Mouse (Mus musculus) spleen, postnatal 14 days (tissue): ENCODE results near the gene Prrc2b.

ENCODE experiments used
- DNase-seq, 2 experiments: peaks; one replicate each; pipeline ENCODE4 v3.0.0; 2021 to 2022; ENCODE audit warnings: low spot score in 2 of 2

Gene Prrc2b

DNA sequence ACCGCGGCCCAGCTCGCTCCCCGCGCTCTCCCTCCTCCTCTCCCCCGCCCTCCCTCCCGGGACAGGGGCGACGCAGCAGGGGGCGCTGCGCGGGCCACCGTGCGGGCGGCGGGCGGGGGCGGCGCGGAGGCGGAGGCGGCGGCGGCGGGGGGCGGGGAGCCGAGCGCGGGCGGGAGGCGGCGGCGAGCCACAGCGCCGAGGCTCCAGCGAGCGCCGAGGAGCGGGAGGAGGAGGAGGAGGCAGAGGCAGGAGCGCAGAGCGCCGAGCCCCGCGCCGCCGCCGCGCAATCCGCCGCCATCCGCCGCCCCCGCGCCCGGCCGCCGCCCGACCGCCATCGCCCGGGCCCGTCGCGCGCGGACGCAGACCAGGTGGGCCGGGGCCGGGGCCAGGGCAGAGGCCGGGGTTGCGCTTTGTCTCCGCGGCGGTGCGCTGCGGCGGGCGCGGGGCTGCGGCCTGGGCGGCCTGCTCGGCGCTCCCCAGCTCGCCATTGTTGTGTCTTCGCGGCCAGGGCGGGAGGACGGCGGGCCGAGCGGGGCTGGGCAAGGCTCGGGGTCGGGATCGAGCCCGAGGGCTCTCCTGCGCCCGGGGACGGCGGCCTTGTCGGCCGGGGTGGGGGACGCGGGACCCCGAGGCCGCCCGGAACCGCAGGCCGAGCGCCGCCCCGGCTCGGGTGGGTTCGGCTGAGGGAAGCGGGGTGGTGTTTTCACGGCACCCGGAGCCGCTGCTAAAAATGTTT lies at the start of gene Prrc2b:
Gene Prrc2b (plus strand): TSS at position 159 of the 736 bp plus-strand sequence.
- DNase-seq, result peak; percentile 52 to 60

DNA sequence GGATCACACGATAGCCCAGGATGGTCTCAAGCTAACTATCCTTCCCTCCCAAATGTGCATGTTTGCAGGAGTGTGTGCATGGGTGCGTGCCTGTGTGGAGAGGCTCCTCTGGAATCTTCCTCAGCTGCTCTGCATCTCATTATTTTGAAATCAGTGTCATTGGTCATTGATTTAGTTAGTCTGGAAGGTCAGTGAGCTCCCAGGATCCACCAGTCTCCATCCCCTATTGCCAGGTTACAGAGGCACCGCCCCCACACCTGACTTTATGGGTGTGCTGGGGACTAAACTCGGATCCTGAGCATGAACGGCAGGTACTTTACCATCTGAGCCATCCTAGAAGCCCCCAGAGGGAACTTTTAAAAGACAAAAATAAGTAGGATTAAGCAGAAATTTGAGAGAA lies 47.9 kb upstream of the Prrc2b start:
- DNase-seq, result no peak

DNA sequence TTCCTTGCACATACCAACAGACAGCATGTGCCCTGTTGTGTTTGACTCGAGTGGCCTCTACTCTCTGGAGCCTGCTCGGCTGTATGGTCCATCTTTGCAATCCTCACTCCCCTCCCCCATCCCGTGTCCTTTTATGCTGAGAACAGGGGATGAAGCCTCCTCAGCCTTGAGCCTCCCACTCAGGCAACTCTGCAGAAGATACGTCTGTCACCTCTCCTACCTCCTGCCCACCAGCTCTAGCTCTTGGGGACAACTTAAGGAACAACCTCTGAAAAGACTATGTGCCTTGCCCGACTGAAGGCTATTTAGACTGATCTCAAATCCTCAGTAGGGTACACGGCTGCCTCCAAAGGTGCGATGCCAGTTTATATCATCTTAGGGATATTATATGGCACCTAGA lies 47.3 kb upstream of the Prrc2b start:
- DNase-seq, result no peak

DNA sequence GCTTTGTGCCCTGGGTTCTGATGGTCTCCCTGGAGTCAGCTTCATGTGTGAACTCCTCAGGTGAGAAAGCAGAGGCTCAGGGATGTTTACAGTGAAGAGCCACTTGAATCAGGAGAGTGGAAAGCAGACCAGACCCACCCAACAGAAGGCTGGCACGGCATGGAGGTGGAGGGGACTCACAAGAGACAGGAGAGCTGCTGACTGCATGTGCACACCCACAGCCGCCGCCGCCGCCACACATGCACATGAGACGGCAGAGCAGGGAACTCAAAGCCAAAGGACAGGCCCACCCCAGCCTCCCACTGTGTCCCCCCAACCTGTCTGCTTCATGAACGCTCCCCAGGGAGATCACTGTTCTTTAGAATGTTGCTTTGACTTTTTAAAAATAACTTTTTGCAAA lies 46.8 kb upstream of the Prrc2b start:
- no peak for DNase-seq

DNA sequence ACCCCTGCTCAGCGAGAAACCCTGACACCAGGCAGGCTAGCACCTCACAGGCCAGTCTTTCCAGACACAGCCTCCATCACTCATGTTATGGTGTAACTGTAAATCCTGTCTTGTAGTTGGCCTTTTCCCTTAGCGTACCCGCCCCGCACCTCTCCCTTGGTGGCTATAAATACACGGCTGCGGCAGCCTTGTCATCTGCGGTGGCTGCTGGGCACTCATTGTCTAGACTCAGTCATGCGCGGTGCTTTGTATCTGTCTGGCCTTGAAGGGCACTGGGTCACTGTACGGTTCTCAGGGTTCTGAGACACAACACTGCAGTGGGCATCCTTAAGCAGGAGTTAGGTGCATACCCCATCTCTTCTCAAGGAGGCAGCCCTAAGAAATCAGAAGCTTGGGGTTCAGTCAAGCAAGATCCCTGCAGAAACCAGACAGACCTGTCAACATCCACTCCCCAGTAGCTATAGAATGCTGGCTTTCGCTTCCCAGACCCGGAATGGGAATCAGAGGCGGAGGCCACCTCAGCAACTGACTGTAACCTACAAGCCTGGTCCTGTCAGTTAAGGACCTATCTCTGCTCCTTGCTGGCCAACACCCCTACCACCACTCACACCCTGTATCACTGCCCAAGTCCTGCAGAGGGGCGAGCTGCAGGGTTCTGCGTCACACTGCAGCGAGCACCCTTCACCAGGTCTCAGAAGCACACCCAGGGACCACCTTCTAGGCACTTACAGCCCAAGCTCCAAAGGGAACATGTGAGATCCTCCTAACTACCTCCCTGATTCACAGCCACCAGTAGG lies 45.6 kb upstream of the Prrc2b start:
- DNase-seq, result no peak

DNA sequence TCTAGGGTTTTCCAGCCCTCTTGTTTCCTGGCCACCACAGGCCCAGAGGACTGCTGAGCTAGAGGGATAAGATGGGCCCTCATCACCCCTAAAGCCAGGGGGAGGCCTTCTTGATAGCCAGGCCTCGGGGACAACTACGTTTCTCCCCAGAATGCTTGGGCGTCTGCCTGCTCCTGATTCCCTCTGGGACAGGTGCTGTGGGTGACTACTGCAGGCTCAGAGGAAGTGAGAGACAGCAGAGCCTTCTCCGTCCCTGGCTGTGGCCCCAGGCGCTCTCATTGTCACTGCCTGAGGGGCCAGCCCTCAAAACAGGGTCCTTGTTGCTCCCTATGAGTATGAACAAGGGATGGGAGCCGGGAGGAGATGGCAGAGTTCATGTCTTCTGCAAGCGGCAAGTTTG lies 45.0 kb upstream of the Prrc2b start:
- no peak for DNase-seq

DNA sequence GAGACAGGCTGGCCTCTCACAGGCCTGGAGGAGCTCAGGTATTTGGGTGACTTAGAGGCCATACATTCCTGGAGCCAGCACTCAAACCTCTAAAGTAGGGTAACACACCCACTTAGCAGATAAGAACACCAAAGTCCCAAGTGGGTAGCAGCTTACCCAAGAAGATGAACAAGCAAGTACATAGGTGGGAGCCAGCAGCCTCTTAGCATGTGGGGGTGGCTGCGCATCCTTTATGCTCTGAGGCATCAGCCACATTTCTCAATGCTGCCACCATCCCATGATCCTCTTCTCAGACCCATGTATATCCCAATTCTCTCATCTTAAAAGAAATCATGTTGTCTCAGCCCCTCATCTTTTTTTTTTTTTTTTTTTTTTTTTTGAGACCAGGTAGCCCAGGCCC lies 39.6 kb upstream of the Prrc2b start:
- DNase-seq, result no peak

DNA sequence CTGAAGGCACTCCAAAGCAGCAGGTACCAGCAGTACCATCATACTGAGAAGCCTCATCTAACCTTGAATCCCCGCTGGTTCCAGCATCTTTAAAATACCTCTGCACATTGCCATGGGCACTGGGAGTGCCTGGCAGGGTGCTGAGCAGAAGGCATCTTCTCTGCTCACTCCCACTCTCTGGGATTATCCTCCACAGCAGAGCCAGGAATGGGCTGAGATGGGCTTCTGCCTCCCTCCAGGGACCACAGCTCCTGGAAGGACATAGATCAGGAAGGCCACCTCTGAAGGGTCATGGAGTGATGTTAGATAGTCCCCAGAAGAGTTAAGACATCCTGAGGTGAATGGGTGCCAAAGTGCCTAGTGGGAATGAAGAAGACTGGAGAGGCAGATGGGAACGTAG lies 38.3 kb upstream of the Prrc2b start:
- DNase-seq, result no peak

DNA sequence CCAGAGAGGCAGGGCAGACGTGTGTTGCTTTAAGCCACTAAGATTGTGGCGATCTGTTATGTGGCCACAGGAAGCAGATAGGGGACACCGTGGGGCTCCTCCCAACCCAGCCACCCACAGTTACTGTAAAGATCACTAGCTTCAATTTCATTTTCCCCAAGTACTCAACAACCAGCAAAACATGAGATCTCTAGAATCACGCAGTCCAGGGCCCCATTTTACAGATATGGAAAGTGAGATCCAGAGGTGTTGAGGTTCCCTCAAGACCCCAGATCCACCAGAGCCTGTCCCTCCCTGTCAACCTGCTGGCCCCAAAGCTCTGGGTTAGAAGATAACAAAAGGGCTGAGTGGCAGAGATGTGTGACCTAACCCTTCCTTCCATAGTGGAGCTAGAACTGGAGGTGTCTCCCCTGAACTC lies 35.0 kb upstream of the Prrc2b start:
- no peak for DNase-seq

DNA sequence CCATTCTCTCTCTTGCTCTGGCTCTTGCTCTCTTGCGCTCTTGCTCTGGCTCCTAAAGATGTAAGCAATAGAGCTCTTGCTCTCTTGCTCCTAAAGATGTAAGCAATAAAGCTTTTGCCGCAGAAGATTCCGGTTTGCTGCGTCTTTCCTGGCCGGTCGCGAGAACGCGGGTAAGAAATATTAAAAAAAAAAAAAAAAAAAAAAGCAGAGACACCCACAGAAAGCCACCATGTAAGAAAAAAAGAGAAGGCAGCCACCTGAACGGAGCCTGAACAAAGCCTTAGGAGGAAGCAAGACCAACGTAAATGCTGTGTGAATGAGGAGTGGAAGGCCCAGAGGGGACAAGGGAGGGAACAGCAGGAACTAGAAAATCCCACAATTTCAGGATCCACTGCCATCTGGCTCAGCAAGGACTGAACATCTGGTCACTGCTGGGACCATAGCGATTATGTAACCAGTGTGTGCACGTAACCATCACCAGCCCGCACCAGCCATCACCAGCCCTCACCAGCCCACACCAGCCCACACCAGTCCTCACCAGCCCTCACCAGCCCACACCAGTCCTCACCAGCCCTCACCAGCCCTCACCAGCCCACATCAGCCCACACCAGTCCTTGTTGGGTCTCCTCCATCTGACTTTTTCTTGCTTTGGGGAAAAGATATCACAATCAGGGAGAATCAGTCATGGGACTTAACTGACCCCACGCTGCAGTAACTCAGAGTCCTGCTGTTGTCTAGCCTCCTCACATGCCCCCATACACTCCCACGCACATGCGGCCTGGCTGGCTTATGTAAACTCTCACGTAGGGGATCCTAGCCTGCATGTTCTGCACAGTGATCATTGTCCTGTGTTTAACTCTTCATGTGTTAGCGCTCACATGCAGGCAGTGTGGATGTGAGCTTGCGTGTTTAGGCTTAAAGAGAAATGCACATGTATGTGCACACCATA lies 30.8 kb upstream of the Prrc2b start:
- no peak for DNase-seq

DNA sequence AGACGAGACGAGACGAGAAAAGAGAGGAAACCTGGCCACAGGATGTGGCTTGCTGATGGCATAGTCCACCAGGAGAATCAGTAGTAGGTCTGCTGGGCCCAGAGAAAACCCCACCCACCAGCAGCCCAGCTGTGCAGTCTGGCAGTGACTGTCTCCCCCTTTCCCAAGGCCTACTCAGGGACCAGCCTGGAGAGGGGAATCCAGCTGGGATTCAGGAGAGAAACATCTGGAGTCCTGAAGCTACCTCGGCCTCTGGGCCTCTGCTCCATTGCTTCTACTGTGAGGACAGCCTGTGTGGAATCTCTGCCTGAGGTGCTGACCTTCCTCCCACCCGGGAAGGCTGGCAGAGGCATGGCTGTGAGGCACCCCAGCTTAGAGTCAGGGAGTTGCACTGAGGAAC lies 29.7 kb upstream of the Prrc2b start:
- no peak for DNase-seq

DNA sequence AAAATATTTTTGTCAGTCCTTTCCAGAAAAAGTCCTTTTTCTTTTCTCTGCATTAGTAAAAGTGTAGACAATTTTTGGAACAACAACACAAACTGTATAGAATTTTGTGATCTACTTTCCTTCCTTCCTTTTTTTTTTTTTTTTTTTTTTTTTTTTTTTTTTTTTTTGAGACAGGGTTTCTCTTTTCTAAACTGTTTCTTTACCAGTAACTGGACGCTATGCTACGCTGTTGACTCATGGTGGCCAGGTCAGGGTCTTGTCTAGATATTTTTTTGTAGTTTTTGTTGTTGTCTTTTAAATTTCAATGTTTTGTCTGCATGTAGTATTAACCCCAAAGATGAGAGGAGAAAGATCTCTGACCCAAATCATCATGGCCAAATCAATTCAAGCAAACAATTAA lies 29.1 kb upstream of the Prrc2b start:
- no peak for DNase-seq

DNA sequence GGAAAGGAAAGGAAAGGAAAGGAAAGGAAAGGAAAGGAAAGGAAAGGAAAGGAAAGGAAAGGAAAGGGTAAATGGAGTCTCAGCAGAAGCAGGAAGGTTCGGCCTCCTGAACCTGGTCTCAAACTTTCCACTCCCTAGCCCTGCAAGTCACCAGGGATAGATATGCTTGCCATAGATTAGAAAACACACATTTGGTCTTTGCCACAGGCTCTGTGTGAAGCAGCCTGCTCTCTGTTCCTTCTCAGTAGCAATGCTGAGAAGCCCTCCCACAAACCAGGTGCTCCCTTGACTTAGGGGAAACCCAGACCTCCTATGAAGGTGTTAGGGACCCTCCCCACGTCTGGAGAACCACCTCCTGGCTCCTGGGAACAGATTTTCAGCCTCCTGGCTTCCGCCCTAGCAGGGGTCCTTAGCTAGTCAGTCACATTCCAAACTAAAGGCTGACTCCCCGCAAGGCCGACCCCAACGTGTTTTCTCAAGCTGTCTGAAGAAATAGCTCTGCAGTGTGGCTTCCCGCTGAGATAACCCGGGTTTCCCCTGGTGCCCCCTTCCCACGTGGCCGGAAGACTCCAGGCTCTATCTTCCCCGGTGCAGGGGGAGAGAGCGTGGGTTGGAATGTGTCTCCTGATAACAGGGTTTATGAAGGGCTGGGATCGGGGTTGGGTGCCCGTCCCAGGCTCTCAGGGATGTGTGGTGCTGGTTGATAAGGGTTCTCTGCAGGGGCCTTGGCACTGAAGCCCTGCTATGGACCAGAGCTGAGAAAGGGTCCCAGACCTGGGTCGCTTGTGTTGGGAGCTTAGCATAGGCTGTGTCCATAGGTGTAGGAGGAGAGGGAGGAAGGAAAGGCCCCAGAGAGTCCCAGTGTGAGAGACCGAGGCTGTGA lies 23.0 kb upstream of the Prrc2b start:
- DNase-seq, result peak; percentile 67 to 72

DNA sequence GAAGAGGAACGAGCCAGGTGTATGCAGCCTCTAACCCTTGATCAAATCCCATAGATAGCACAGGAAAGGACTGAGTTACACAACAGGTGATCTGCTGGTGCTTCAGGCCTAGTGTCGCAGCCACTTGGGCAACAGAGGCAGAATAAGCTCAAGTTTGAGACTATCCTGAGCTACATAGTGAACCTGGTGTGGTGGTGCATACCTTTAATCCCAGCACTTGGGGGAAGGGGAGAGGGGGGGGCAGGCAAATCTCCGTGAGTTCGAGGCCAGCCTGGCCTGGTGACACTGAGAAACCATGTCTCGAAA lies 22.4 kb upstream of the Prrc2b start:
- no peak for DNase-seq

DNA sequence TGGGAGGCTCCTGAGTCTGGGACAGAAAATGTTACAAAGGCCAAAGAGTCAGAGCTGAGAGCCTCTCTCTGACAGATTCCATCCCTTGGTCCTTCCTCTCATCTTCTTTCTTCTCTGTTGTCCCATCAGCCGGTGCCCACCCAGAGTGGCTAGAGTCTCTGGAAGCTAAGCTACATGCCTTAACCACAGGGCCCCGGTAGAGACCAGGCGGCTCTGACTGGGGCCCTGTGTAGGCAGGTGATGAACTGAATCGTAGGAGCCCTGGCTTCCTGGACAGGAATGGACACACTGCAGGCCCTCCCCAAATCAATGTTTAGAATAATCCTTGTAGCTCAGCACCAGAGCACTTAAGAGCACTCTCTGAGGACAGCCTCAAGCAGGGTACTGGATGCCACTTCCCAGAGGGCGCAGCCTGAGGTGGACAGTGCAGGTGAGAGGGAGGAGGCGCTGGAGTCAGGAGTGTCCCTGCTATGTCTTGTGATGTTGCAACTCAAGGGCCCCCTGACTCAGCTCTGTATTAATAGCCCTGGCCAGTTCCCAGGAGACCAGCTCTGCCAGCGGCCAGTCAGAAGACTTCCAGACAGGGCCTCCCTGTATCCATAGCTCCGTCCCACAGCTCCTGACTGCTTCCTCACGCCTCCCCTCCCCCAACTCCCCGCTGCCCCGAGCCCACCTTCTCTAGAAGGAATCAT lies 21.4 kb upstream of the Prrc2b start:
- DNase-seq, result no peak

DNA sequence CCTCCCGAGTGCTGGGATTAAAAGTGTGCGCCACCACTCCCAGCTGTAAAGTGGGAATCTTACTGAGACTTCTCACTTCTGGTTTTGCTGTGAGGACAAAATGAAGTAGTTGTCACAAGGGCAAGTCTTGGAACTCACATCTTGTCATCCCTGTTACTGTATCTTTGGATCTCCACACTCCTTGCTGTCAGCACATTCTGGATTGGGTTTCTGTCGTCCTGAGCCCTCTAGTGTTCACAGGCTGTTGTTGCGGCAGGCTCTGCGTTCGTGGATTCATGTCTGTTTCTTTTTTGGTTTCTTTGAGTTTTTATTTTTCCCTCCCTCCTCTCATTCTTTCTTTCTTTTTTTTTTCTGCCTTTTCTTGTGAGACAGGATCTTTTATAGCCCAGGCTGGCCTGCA lies 20.4 kb upstream of the Prrc2b start:
- DNase-seq, result peak; percentile 51 to 59

DNA sequence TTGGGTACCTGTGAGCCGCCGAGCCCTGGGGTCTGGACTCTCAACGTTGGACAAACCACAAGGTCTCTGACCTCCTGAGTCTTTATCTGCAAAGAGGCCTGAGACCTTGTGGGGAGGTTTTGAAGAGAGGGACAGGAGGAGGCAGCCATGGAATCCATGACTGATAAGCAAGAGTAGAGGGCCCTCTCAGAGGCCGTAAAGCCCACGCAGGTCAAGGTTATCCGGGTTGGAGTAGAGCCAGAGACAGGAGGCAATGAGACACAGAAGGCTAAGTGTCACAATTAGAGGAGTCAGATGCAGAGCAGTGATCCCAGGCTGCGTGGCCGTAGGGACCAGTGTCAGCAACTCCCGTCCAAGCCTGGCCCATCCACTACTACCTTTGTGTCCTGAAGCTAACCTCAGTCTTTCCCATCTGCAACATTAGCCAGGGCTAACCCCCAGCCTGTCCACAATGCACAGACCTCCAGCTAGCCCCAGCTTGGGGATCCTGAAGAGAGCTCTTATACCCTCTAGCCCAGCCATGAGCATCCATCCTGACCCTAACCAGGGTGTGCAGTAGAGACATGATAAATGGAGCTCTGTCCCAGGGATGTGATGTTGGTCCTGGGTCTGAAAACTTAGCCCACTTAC lies 19.6 kb upstream of the Prrc2b start:
- no peak for DNase-seq

DNA sequence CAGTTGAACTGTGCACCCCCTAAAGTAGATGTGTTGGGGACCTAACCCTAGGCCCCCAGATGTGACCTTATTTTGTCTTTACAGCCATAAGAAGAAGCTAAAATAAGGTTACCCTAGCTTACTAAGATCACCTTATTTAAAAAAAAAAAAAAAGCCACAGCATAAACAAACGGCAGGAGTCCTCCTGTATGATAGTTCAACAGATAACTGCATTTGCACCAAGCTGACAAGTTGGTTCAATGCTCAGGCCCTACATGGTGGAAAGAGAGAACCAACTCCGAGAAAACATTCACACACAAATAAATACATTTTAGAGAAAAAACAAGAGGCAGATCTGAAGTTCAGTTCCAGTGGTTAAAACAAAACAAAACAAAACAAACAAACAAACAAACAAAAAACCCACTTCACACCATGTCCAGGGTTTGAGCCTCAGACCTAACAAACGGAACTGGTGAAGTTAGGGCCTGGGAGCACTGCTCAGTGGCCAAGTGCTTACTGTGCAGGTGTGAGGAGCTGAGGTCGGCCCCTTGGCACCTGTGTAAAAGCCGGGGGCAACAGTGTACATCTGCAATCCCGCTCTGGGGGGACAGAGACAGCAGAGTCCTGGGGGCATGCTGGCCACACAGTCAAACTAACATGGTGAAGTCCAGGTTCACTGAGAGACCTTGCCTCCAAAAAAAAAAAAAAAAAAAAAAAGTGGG lies 18.9 kb upstream of the Prrc2b start:
- no peak for DNase-seq

DNA sequence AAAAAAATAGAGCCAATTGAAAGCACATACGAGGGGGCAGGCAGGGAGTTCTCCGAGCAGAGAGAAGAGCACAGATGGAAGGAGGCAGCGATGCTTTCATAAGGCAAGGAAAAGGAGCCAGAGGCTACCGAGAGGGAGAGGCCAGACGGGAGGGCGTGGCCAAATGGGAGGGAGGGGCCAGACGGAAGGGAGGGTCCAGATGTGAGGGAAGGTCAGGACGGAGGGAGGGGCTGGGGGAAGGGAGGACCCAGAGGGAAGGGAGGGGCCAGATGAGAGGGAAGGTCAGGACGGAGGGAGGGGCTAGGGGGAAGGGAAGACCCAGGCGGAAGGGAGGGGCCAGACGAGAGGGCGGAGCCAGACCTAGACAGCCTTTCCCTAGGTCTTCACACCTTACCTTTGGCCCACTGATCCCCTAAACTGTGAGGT lies 18.3 kb upstream of the Prrc2b start:
- DNase-seq, result peak; percentile 80 to 83

DNA sequence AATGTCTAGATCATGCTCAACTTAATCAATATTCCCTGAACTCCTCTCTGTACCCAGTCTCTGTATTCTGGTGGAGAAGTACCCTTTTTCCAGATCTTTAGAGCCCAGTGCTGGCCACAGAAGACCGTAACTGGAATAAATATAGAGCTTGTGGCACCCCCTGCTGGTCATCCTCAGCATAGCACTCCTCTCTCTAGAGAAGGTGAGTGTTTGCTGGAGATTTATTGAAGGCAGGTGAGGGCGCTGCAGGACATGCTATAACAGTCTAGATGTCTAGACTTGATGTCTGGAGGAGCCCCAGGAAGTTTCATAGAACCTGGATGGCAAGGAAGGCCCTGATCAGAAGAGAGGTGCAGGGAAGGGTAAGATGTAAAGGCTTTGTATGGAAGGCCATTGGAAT lies 16.8 kb upstream of the Prrc2b start:
- DNase-seq, result peak; percentile 86 to 91
